Mouse (Mus musculus) brown adipose tissue, adult 24 weeks (tissue): ENCODE data around the gene Tesk1. TPM values are rescaled to one million over a fixed set of nuclear protein-coding genes. Genes with fewer than 3 reads are reported as not detected.

Experiments
- H3K27ac ChIP-seq: fragments of 200-500 bp; replicated peaks from 2 replicates; pipeline ENCODE4 v1.5.1; 2012; ENCODE audit warnings: low read depth, mild to moderate bottlenecking, low read length
- H3K4me1 ChIP-seq: fragments of 200-500 bp; 2 replicates; pipeline ENCODE4 v1.6.1; 2012; ENCODE audit warnings: low read length, mixed read lengths; ENCODE audit not compliant: control insufficient read depth, insufficient read depth, insufficient read length
- H3K4me3 ChIP-seq: fragments of 200-500 bp; 2 replicates; pipeline ENCODE4 v1.5.1; 2012; ENCODE audit warnings: low read depth, mild to moderate bottlenecking, low read length, moderate library complexity; ENCODE audit not compliant: insufficient read depth
- polyA plus RNA-seq: library from polyadenylated mRNA; stranded (reverse); fragments of >200 nt; gene quantifications from 2 replicates; pipeline ENCODE4 v1.2.4, GENCODE M21; 2012; ENCODE audit not compliant: missing spikeins, insufficient read depth, insufficient read length

The Tesk1 gene
- polyA plus RNA-seq, 1 experiment = 37.9 TPM

- Histone ChIP-seq H3K4me3 (no peak overlapping the region), H3K4me1 (no peaks in the 10 kb centered on the region), H3K27ac (no peak overlapping the region)
These were observed 14.7 kb downstream of the Tesk1 start for GRCm38 (mm10) chr4:43456470-43456869.

GRCm38 (mm10) chr4:43457124-43457523 lies 15.4 kb downstream of the Tesk1 start:
- H3K4me1 ChIP-seq = no peaks in the 10 kb centered on the region
- no peak overlapping the region for H3K27ac ChIP-seq
- H3K4me3 ChIP-seq = no peak overlapping the region

GRCm38 (mm10) chr4:43463102-43463501 lies 21.4 kb downstream of the Tesk1 start:
- H3K4me1 ChIP-seq = no peaks in the 10 kb centered on the region
- no peak overlapping the region for H3K27ac ChIP-seq
- H3K4me3 ChIP-seq = no peak overlapping the region

- Histone ChIP-seq H3K27ac (peak overlapping the region; percentile 74), H3K4me3 (no peak overlapping the region), H3K4me1 (no peaks in the 10 kb centered on the region)
These were observed 24.2 kb downstream of the Tesk1 start for GRCm38 (mm10) chr4:43465935-43466334.

GRCm38 (mm10) chr4:43466872-43467271 lies 25.1 kb downstream of the Tesk1 start:
- H3K4me3 ChIP-seq = no peak overlapping the region
- H3K4me1 ChIP-seq = no peaks in the 10 kb centered on the region
- H3K27ac ChIP-seq = no peak overlapping the region

- Histone ChIP-seq H3K4me1 (no peaks in the 10 kb centered on the region), H3K4me3 (no peak overlapping the region), H3K27ac (no peak overlapping the region)
These were observed 28.6 kb downstream of the Tesk1 start for GRCm38 (mm10) chr4:43470301-43470700.

- Histone ChIP-seq H3K4me1 (no peaks in the 10 kb centered on the region), H3K4me3 (no peak overlapping the region), H3K27ac (no peak overlapping the region)
These were observed 31.9 kb downstream of the Tesk1 start for GRCm38 (mm10) chr4:43473636-43474035.

- no peaks in the 10 kb centered on the region for H3K4me1 ChIP-seq
- no peak overlapping the region for H3K27ac ChIP-seq
- H3K4me3 ChIP-seq = no peak overlapping the region
These were observed 34.9 kb downstream of the Tesk1 start for GRCm38 (mm10) chr4:43476604-43477003.

GRCm38 (mm10) chr4:43477857-43478533 lies 36.3 kb downstream of the Tesk1 start:
- peak overlapping the region; percentile 64 for H3K27ac ChIP-seq
- H3K4me1 ChIP-seq = no peaks in the 10 kb centered on the region
- peak overlapping the region; percentile 49 for H3K4me3 ChIP-seq

GRCm38 (mm10) chr4:43478534-43478858 lies 36.8 kb downstream of the Tesk1 start:
- Histone ChIP-seq H3K27ac (peak overlapping the region; percentile 64), H3K4me3 (peak overlapping the region; percentile 49), H3K4me1 (no peaks in the 10 kb centered on the region)

- no peaks in the 10 kb centered on the region for H3K4me1 ChIP-seq
- H3K4me3 ChIP-seq = peak overlapping the region; percentile 34; the same call in 1 of the 2 replicates
- no peak overlapping the region for H3K27ac ChIP-seq
These were observed 37.4 kb downstream of the Tesk1 start for GRCm38 (mm10) chr4:43478906-43479832.

- H3K4me3 ChIP-seq = no peak overlapping the region
- no peaks in the 10 kb centered on the region for H3K4me1 ChIP-seq
- no peak overlapping the region for H3K27ac ChIP-seq
These were observed 39.2 kb downstream of the Tesk1 start for GRCm38 (mm10) chr4:43480985-43481384.

GRCm38 (mm10) chr4:43481894-43482456 lies 40.2 kb downstream of the Tesk1 start:
- Histone ChIP-seq H3K4me1 (no peaks in the 10 kb centered on the region), H3K27ac (no peak overlapping the region), H3K4me3 (no peak overlapping the region)

GRCm38 (mm10) chr4:43482591-43482990 lies 40.9 kb downstream of the Tesk1 start:
- no peak overlapping the region for H3K27ac ChIP-seq
- H3K4me3 ChIP-seq = no peak overlapping the region
- no peaks in the 10 kb centered on the region for H3K4me1 ChIP-seq

GRCm38 (mm10) chr4:43483535-43484091 lies 41.9 kb downstream of the Tesk1 start, which contains the start of gene Sit1:
TSS of gene Sit1 (minus strand) at chr4:43483734.
- Histone ChIP-seq H3K4me1 (no peaks in the 10 kb centered on the region), H3K4me3 (no peak within 1 kb of the TSS), H3K27ac (no peak within 1 kb of the TSS)
